Mouse (Mus musculus): Measurements from ENCODE around the gene Mndal.
"Not testable (repeated sequence)": the region's sequence is repeated elsewhere in the genome, so short reads cannot be mapped to it uniquely, and the experiment has no call there.

The Mndal gene

GRCm38 (mm10) chr1:173941924-173942779 is at the start of gene Mndal, which contains the start of gene Ifi203:
Gene Mndal, minus strand, starts transcription at chr1:173942491.
Gene Ifi203, minus strand, starts transcription at chr1:173942672.
- DNase-seq (ENCODE audit: low read depth, low spot score) = not testable (repeated sequence)

DNA sequence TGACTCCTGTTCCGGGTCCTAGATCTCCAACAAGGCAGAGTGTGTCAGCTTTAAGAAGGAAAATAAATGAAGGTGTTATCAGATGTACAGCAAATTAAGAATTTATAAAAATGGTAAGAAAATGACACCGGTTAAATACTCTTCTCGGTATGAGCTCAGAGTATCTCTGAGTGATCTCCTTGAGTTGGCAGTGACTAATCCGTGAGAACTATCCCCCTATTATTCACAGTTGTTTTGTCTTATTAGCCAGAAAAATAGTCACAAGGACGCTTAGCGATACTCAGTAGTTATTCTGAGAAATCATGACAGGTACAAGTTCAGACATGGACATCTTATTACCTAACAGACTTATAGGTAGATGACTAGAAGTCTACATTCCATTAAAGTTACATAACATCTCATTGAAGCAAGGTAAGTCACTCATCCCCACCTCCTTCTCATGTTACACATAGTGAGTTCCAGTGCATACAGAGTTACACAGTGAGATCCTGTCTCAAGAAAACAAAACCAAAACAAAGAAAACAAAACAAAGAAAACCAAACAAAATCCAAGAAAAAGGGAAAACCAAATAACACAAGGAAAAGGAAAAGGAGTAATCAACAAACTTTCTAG is 40.5 kb upstream of the Mndal start, which contains the start of gene Ifi202b:
Ifi202b (minus strand) TSS at position 51 of the 612 bp plus-strand sequence.
- DNase-seq (ENCODE audit: low read depth, low spot score) = not testable (repeated sequence)

DNA sequence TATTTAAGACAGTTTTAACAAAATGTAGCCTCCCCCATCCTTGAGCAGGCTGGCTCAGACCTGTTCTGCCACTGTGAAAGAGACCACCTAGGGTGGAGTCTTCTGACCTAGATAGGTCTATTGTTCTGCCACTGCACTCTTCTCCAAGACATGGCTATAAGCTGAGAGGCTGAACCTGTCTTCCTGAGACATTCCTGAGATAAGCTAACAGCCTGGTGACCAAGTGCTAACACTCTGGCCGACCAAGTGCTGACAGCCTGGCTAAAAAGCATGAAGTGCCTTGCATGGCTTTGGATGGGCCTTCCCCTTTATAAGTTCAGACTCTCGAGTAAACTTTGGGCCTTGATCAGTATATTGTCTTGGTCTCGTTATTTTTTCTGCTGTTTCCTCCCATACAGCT is 38.7 kb upstream of the Mndal start:
- not testable (repeated sequence) for DNase-seq (ENCODE audit: low read depth, low spot score)

- DNase-seq (ENCODE audit: low read depth, low spot score) = no peak
Observed at GRCm38 (mm10) chr1:173977622-173978021, 35.3 kb upstream of the Mndal start.

DNA sequence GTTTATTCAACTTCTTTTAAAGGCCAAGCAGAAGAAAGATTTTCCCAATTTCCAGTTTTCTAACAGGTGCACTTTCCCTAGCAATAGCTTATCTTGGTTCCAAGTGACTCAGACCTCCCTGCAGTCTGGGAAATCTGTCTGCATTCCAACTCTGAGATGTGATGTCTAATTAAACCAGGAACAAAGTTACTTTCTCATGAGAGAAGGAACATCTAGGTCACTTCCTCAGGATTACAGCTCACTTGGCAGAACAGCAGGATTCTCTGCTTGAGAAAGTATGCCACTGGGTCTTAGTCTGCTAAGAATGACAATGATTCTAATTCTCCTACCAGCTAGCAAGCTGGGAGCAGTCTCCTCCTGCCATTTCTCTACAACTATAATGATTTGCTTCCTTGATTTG is 30.8 kb upstream of the Mndal start:
- DNase-seq (ENCODE audit: low read depth, low spot score) = no peak

DNA sequence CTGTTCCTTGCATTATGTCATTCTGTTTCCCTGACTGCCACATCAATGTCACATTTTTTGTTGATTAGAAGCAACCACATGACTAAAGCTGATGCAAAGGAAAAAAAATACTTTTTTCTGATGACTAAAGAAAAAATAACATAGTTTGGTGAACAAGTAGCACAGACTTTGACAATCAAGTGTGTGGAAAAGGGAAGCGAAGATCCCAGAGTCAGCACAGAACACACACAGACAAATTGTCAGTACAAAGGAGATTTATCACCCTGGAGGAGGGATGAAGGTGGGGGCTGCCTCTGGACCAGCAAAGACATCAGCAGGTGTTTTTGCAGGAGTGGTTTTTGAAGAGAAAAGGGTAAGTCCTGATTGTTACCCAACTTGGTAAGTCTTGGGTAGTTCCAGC is 19.2 kb upstream of the Mndal start:
- not testable (repeated sequence) for DNase-seq (ENCODE audit: low read depth, low spot score)

- DNase-seq (ENCODE audit: low read depth, low spot score) = not testable (repeated sequence)
Observed at GRCm38 (mm10) chr1:173959998-173960397, 17.7 kb upstream of the Mndal start.

DNA sequence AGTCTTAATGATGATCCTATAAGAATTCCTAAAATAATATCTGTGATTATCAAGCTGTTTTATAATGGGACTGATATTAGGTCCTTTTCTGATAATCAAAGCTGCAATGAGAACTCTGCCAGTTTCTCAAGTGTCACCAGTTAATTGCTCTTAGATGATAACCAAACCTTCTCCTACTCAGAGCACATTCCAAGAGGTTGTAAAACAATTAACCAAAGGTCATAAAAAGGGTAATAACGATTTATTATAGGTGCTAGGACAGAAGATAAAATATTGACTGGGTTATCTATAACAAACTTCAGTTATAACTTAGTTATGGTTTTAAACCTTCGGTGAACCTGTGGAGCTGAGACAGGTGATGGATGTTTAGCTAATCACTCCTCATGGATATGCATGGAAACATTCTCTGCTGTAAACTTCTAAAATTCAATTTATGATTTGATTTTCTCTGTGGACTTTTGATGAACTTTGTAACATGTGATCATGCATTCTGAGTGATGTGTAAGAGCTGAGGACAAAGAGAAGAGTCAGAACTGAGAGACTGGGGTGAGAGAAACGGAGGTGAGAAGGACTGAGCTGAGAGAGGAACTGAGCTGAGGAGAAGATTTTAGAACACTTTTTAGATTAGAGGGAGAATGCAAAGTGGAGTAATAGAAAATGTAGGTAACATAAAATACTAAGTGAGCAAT is 13.7 kb upstream of the Mndal start:
- DNase-seq (ENCODE audit: low read depth, low spot score) = not testable (repeated sequence)

DNA sequence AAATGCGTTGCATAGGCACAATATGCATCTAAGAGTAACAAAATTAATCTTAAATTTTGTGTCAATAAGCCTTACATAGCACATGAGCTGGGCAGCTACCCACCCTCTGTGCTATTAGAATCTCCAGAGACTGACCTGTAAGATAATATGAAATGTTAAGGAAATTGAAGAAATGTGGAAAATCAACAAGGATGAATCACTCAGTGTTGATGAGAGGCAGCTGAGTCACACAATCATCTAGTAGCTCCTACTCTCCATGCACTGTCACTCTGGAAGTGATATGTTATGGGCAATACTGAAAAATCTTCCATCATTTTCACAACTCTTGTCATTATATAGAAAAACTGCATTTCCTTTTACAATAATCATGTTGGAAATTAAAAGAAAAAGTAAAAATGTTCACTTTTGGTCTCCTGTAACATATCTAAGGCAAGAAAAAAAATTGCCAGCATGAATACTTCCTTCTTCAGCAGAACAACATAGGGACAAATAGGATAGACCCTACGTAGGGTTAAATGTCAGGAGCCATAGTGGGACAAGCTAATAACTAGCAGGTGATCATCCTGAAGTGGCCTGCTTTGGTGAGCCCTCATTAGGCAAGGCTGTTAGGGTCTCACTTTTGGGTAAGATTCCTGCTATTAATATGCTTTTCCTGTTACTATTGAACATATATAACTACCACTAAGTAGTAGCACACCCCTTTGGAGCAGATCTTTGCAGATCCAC is 12.9 kb upstream of the Mndal start:
- no peak for DNase-seq (ENCODE audit: low read depth, low spot score)

DNA sequence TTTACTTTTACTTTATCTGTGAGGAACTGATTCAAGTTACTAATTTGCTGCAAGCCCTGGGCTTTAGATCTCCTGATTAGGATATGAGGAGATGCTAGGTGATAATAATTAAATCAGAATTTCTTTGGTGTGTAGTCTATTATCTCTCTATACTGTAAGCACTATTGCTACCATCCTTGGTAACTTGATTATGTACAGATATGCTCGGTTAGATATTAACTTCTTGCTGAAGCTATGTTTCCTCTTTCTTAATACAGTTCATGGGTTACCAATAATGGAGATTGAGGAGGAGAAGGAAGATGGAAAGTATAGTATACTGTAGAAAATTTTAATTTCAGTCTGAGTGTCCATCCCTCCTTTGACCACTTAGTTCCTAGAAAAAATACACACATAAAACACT is 11.3 kb upstream of the Mndal start:
- DNase-seq (ENCODE audit: low read depth, low spot score) = no peak

DNA sequence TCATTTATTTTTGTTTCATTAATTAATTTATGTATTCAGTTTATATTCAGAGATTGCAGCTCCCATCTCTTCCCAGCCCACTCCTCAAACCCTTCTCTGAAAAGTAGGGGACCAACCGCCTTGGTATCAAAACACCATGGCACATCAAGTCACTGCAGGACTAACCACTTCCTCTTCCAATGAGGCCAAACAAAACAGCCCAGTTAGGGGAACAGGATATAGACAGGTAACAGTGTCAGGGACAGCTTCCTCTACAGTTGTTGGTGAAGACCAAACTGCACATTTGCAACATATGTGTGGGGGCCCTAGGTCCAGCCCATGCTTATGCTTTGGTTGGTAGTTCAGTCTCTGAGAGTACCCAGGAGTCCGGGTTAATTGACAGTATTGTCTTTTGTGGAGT is 6.8 kb upstream of the Mndal start:
- DNase-seq (ENCODE audit: low read depth, low spot score) = not testable (repeated sequence)

GRCm38 (mm10) chr1:173942780-173943066 is 432 bp upstream of the Mndal start:
- not testable (repeated sequence) for DNase-seq (ENCODE audit: low read depth, low spot score)

- DNase-seq (ENCODE audit: low read depth, low spot score) = not testable (repeated sequence)
Observed at GRCm38 (mm10) chr1:173941522-173941921, 769 bp downstream of the Mndal start.

GRCm38 (mm10) chr1:173919279-173919678 is 23.0 kb downstream of the Mndal start:
- not testable (repeated sequence) for DNase-seq (ENCODE audit: low read depth, low spot score)

GRCm38 (mm10) chr1:173914559-173914958 is 27.7 kb downstream of the Mndal start:
- DNase-seq (ENCODE audit: low read depth, low spot score) = no peak

DNA sequence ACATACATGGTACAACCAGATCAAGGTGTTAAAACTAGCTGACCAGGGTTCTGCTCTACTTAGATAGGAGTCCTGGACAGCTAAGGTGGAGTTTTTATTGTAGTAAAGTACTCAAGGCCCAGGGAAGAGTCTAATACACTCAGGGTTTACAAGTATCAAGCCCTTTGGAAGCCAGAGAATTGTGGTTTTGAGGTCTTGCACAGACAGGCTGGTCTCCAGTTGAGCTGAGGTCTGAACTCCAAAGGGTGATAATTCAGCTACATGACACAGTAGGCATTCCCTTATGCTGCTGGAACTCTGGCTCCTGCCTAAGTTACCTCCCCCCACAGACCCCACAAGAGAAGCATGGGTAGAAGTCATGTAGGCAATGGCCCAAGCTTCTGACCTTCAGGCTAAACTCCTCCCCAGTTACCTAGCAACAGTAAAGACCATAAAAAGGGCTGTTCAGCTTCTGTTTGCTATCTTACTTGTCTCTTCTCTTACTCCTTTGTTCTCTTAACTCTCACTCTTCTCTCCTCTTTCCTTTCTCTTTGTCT is 29.0 kb downstream of the Mndal start:
- DNase-seq (ENCODE audit: low read depth, low spot score) = not testable (repeated sequence)

DNA sequence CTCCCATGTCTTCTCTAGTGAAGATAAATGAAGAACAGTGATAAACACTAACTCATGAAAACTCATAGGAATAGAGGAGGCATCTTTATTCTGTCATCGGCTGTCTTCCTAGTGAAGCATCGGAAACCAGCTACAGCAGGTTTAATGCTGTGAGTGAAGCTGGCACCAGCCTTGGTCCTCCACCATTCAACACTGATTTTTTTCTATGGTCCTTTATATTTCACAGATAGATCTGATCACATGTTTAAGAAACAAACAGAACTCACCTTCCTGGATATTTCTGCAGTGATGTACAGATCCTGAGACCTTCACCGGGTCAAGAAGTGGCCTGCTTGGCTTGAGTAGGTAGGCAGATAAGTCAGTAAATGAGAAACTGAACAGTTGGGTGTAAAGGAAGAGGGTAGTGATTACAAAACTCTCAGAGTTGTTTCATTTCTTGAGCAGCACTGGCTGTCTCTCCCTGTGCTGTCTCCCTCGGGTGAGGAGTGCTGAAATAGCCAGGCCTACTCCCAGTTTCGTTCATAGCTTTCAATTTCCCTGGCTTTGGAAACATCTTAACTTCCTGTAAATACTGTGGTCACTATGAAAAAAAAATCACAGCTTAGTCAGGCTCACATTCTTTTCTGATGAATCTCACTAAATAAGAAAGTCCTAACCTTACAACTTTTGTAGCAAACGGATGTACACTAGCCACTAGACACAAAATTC is 29.6 kb downstream of the Mndal start, which contains the start of gene Ifi211:
Ifi211 (minus strand) TSS at position 499 of the 708 bp plus-strand sequence.
- not testable (repeated sequence) for DNase-seq (ENCODE audit: low read depth, low spot score)

GRCm38 (mm10) chr1:173911808-173912464 is 30.4 kb downstream of the Mndal start:
- no peak for DNase-seq (ENCODE audit: low read depth, low spot score)

- not testable (repeated sequence) for DNase-seq (ENCODE audit: low read depth, low spot score)
Observed at GRCm38 (mm10) chr1:173908390-173908789, 33.9 kb downstream of the Mndal start.

- not testable (repeated sequence) for DNase-seq (ENCODE audit: low read depth, low spot score)
Observed at GRCm38 (mm10) chr1:173905885-173906284, 36.4 kb downstream of the Mndal start.
